Mouse (Mus musculus) G1E (cell line): ENCODE data around the gene Defb19. TPM values are rescaled to one million over a fixed set of nuclear protein-coding genes. Genes with fewer than 3 reads are reported as not detected.

ENCODE experiments used
- ATAC-seq: 2 replicates; pipeline ENCODE4 v1.8.0; 2016; ENCODE audit warnings: mild to moderate bottlenecking; ENCODE audit not compliant: insufficient number of reproducible peaks, poor library complexity, low FRiP score, severe bottlenecking; ENCODE audit errors: extremely low read depth
- DNase-seq: peaks from one replicate; pipeline ENCODE4 v3.0.0; 2012; ENCODE audit warnings: low spot score
- H3K27me3 ChIP-seq: 2 replicates; pipeline ENCODE4 v1.6.1; 2012; ENCODE audit warnings: mild to moderate bottlenecking, low read length, inconsistent platforms; ENCODE audit not compliant: insufficient read depth
- H3K36me3 ChIP-seq: replicated peaks from 2 replicates; pipeline ENCODE3; 2012; ENCODE audit warnings: mild to moderate bottlenecking, inconsistent platforms
- H3K4me1 ChIP-seq: 2 replicates; pipeline ENCODE4 v1.6.1; 2012; ENCODE audit warnings: low read depth, low read length, inconsistent platforms, mixed read lengths; ENCODE audit not compliant: insufficient read depth
- H3K4me3 ChIP-seq: 2 replicates; pipeline ENCODE4 v1.5.1; 2012; ENCODE audit warnings: low read depth, mild to moderate bottlenecking, inconsistent platforms, low read length, moderate library complexity, mixed read lengths
- H3K9me3 ChIP-seq: replicated peaks from 2 replicates; pipeline ENCODE4 v1.6.1; 2012; ENCODE audit warnings: inconsistent platforms
- CTCF ChIP-seq: IDR thresholded peaks from 2 replicates; pipeline ENCODE4 v1.5.1; 2012; ENCODE audit warnings: low read depth, low read length, inconsistent platforms, mixed read lengths
- GATA1 ChIP-seq: IDR thresholded peaks from 2 replicates; pipeline ENCODE4 v1.6.1; 2012; ENCODE audit warnings: borderline replicate concordance, low read length, inconsistent platforms, mixed read lengths
- GATA2 ChIP-seq: IDR thresholded peaks from 2 replicates; pipeline ENCODE4 v1.6.1; 2012; ENCODE audit warnings: low read depth, low read length, inconsistent platforms, borderline replicate concordance
- POLR2AphosphoS5 ChIP-seq: IDR thresholded peaks from 2 replicates; pipeline ENCODE4 v1.6.1; 2012; ENCODE audit warnings: low read depth, low read length, inconsistent platforms; ENCODE audit not compliant: insufficient replicate concordance
- TAL1 ChIP-seq: conservative IDR thresholded peaks from 2 replicates; pipeline ENCODE4 v1.6.1; 2012; ENCODE audit warnings: low read depth, low read length, inconsistent platforms, mixed read lengths
- polyA plus RNA-seq: library from polyadenylated mRNA; stranded (reverse); fragments of >175 nt; gene quantifications from 2 replicates; pipeline ENCODE4 v1.2.3, GENCODE M21; 2012
- total RNA-seq, 2 experiments: library from RNA; stranded (forward) in 1 of 2; stranded (reverse) in 1 of 2; fragments of 200-1000 nt in 1 of 2; fragments of >200 nt in 1 of 2; fragmentation: Nextera tagmentation in 1 of 2; gene quantifications; 2 replicates each; pipeline ENCODE4 v1.2.3; 2014 to 2017

Gene Defb19
- total RNA-seq (2014; fragmentation: Nextera tagmentation) (not detected in 2 replicates), total RNA-seq (2017) (not detected in 2 replicates), polyA plus RNA-seq (not detected in 2 replicates)

- no peaks in the 10 kb centered on the region for H3K36me3 ChIP-seq
- no peaks in the 10 kb centered on the region for H3K4me1 ChIP-seq
- H3K9me3 ChIP-seq, result no peaks in the 10 kb centered on the region
- TF ChIP-seq GATA1 (no peak), CTCF (no peak), POLR2AphosphoS5 (no peak), GATA2 (no peak), TAL1 (no peak)
- no peak within 1 kb of the TSS for H3K4me3 ChIP-seq
- peaks cover 5% of the 10 kb centered on the region for H3K27me3 ChIP-seq
- ATAC-seq, result no peak
- DNase-seq, result no peak
Observed at GRCm38 (mm10) chr2:152580107-152580506, at the start of gene Defb19. Defb19 (minus strand) TSS chr2:152580312.

- Histone ChIP-seq H3K27me3 (peaks cover 12% of the 10 kb centered on the region), H3K4me1 (no peaks in the 10 kb centered on the region), H3K9me3 (no peaks in the 10 kb centered on the region), H3K4me3 (no peak overlapping the region), H3K36me3 (no peaks in the 10 kb centered on the region)
- no peak for DNase-seq
- no peak for TF ChIP-seq GATA1
- no peak for ATAC-seq
Observed at GRCm38 (mm10) chr2:152629904-152630303, 49.8 kb upstream of the Defb19 start.

- Histone ChIP-seq H3K36me3 (no peaks in the 10 kb centered on the region), H3K27me3 (peaks cover 14% of the 10 kb centered on the region), H3K9me3 (no peaks in the 10 kb centered on the region), H3K4me3 (no peak overlapping the region), H3K4me1 (no peaks in the 10 kb centered on the region)
- no peak for ATAC-seq
- TF ChIP-seq GATA1, result no peak
- no peak for TF ChIP-seq GATA2
- no peak for TF ChIP-seq POLR2AphosphoS5
- TF ChIP-seq CTCF, result no peak
- no peak for TF ChIP-seq TAL1
- DNase-seq, result no peak
Observed at GRCm38 (mm10) chr2:152629239-152629638, 49.1 kb upstream of the Defb19 start.

GRCm38 (mm10) chr2:152628066-152628465 lies 48.0 kb upstream of the Defb19 start:
- DNase-seq (no peak), ATAC-seq (no peak)
- H3K27me3 ChIP-seq, result peaks cover 14% of the 10 kb centered on the region
- H3K9me3 ChIP-seq, result no peaks in the 10 kb centered on the region
- H3K4me3 ChIP-seq, result no peak overlapping the region
- H3K36me3 ChIP-seq, result no peaks in the 10 kb centered on the region
- H3K4me1 ChIP-seq, result no peaks in the 10 kb centered on the region
- no peak for TF ChIP-seq GATA1
- TF ChIP-seq GATA2, result no peak
- TF ChIP-seq TAL1, result no peak
- TF ChIP-seq CTCF, result no peak
- TF ChIP-seq POLR2AphosphoS5, result no peak

- DNase-seq (no peak), ATAC-seq (no peak)
- TF ChIP-seq GATA2 (no peak), CTCF (no peak), POLR2AphosphoS5 (no peak), TAL1 (no peak), GATA1 (no peak)
- H3K9me3 ChIP-seq, result no peaks in the 10 kb centered on the region
- H3K27me3 ChIP-seq, result peaks cover 14% of the 10 kb centered on the region
- H3K4me3 ChIP-seq, result no peak within 1 kb of the TSS
- no peaks in the 10 kb centered on the region for H3K4me1 ChIP-seq
- H3K36me3 ChIP-seq, result no peaks in the 10 kb centered on the region
Observed at GRCm38 (mm10) chr2:152626774-152627591, 46.9 kb upstream of the Defb19 start, which contains the start of gene Rem1. Rem1 (plus strand) TSS chr2:152626951.

- no peak for ATAC-seq
- TF ChIP-seq TAL1 (no peak), POLR2AphosphoS5 (no peak), GATA1 (no peak), GATA2 (no peak), CTCF (no peak)
- DNase-seq, result no peak
- H3K27me3 ChIP-seq, result peaks cover 15% of the 10 kb centered on the region
- no peaks in the 10 kb centered on the region for H3K4me1 ChIP-seq
- no peak overlapping the region for H3K4me3 ChIP-seq
- H3K9me3 ChIP-seq, result no peaks in the 10 kb centered on the region
- no peaks in the 10 kb centered on the region for H3K36me3 ChIP-seq
Observed at GRCm38 (mm10) chr2:152625256-152625655, 45.1 kb upstream of the Defb19 start.
